Mouse (Mus musculus) skeletal muscle tissue, postnatal 0 days (tissue): Measurements from ENCODE around the gene Nlrx1. TPM values are rescaled to one million over a fixed set of nuclear protein-coding genes. Genes with fewer than 3 reads are reported as not detected.

ENCODE experiments used
- polyA plus RNA-seq: library from polyadenylated mRNA; unstranded; fragments of >200 nt; fragmentation: Nextera tagmentation; extraction: Ambion mirVana; gene quantifications from 2 replicates; pipeline ENCODE4 v1.2.1, GENCODE M21; 2015

Nlrx1 gene
- polyA plus RNA-seq = 10.4 and 10.9 TPM in 2 replicates

GRCm38 (mm10) chr9:44268432-44268831 is at the start of gene Nlrx1:
Nlrx1 (minus strand) TSS chr9:44268599.

GRCm38 (mm10) chr9:44305466-44306079 is 37.2 kb upstream of the Nlrx1 start, which contains the start of gene Hinfp:
Hinfp (minus strand) TSS chr9:44305671.

GRCm38 (mm10) chr9:44288076-44288958 is 19.9 kb upstream of the Nlrx1 start, which contains the start of gene Abcg4:
Abcg4 (minus strand) TSS chr9:44288615.

GRCm38 (mm10) chr9:44251314-44251713 is 17.1 kb downstream of the Nlrx1 start, which contains the start of gene Pdzd3:
Pdzd3 (minus strand) TSS chr9:44251471.

GRCm38 (mm10) chr9:44240399-44240798 is 28.0 kb downstream of the Nlrx1 start, which contains the start of gene Ccdc153:
Ccdc153 (plus strand) TSS chr9:44240676.

GRCm38 (mm10) chr9:44233802-44234478 is 34.5 kb downstream of the Nlrx1 start, which contains the start of gene Cbl:
Cbl (minus strand) TSS chr9:44234049.

Other genes with a start within 250 kb of the Nlrx1 start
- 4.5 and 5.8 TPM in 2 replicates for gene Thy1, start 225.2 kb downstream of the Nlrx1 start, polyA plus RNA-seq
- gene Usp2, start 201.6 kb downstream of the Nlrx1 start, polyA plus RNA-seq = 134 and 136 TPM in 2 replicates
- gene Mfrp, start 166.9 kb downstream of the Nlrx1 start, polyA plus RNA-seq = not detected in 2 replicates
- 3.1 and 4.4 TPM in 2 replicates for gene C1qtnf5, start 161.4 kb downstream of the Nlrx1 start, polyA plus RNA-seq
- 0.21 TPM in 1 of 2 replicates, not detected in the other for gene Gm49380, start 155.1 kb downstream of the Nlrx1 start, polyA plus RNA-seq
- gene Rnf26, start 155.1 kb downstream of the Nlrx1 start, polyA plus RNA-seq = 15.9 and 18.6 TPM in 2 replicates
- gene Mcam, start 134.1 kb downstream of the Nlrx1 start, polyA plus RNA-seq = 42.7 and 51.8 TPM in 2 replicates
- gene Cbl, start 34.5 kb downstream of the Nlrx1 start, polyA plus RNA-seq = 4.2 and 5.2 TPM in 2 replicates
- not detected in 2 replicates for gene Ccdc153, start 27.9 kb downstream of the Nlrx1 start, polyA plus RNA-seq
- not detected in 2 replicates for gene Pdzd3, start 17.1 kb downstream of the Nlrx1 start, polyA plus RNA-seq
- 0.38 and 0.58 TPM in 2 replicates for gene Abcg4, start 20.0 kb upstream of the Nlrx1 start, polyA plus RNA-seq
- gene Hinfp, start 37.1 kb upstream of the Nlrx1 start, polyA plus RNA-seq = 7.5 and 7.7 TPM in 2 replicates
- 3.5 and 6.5 TPM in 2 replicates for gene C2cd2l, start 51.7 kb upstream of the Nlrx1 start, polyA plus RNA-seq
- 19.2 and 20.1 TPM in 2 replicates for gene Dpagt1, start 57.4 kb upstream of the Nlrx1 start, polyA plus RNA-seq
- gene H2afx, start 66.1 kb upstream of the Nlrx1 start, polyA plus RNA-seq = 55.3 and 61.5 TPM in 2 replicates
- gene Hmbs, start 75.6 kb upstream of the Nlrx1 start, polyA plus RNA-seq = 44.7 and 48.8 TPM in 2 replicates
- 17.4 and 18.7 TPM in 2 replicates for gene Vps11, start 93.1 kb upstream of the Nlrx1 start, polyA plus RNA-seq
- gene Hyou1, start 110.9 kb upstream of the Nlrx1 start, polyA plus RNA-seq = 5.4 and 5.8 TPM in 2 replicates
- 57.2 and 57.6 TPM in 2 replicates for gene Slc37a4, start 128.3 kb upstream of the Nlrx1 start, polyA plus RNA-seq
- gene Rps25, start 138.5 kb upstream of the Nlrx1 start, polyA plus RNA-seq = 1,824 and 1,924 TPM in 2 replicates
- 70.1 and 75.2 TPM in 2 replicates for gene Trappc4, start 139.0 kb upstream of the Nlrx1 start, polyA plus RNA-seq
- gene Ccdc84, start 150.0 kb upstream of the Nlrx1 start, polyA plus RNA-seq = 14.7 and 17.9 TPM in 2 replicates
- not detected in 2 replicates for gene Foxr1, start 172.5 kb upstream of the Nlrx1 start, polyA plus RNA-seq
- gene Upk2, start 186.4 kb upstream of the Nlrx1 start, polyA plus RNA-seq = 0.16 and 0.22 TPM in 2 replicates
- 13.3 and 14.9 TPM in 2 replicates for gene Bcl9l, start 214.2 kb upstream of the Nlrx1 start, polyA plus RNA-seq